Mouse (Mus musculus) kidney, adult 8-10 months (tissue): ENCODE results near the gene Cdnf.

Experiments
- DNase-seq, 2 experiments: peaks; one replicate each; pipeline ENCODE4 v3.0.0; 2022

The Cdnf gene

DNA sequence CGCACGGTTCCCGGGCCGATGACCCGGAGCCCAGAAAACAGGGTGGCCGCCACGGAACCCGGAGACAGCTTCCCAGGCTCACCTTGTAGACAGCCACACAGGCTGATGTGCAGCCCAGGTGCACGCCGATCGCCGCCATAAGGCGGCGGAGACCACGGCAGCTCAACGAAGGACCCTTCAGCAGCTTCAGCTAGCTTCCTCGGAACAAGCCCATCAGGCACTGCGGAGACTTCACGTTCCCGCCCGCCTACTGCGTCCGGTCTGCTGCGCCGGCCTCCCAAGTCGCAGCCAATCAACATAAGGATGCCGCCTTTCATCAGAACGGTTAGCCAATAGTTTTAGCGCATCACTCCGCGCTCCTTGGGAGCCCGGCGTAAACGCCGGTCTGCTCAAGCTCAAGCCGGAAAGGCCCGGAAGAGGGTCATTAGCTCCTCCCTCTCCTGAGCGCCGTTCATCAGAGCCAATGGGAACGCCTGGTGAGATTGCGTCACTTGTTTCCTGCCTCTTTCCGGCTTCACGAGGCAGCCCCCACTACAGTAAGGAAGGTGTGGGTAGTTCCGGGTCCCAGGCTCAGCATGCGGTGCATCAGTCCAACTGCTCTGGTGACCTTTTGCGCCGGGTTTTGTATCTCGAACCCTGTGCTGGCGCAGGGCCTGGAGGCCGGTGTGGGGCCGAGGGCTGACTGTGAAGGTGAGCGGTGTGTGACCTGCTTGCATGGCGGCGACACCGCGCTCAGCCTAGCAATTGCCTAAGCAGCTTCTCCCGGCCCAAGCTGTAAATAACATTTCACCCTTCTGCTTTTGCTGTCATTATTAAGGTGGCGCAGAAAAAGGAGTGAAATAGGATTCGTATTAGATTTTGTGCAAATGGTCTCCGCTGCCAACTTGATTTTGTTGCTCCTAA, at the start of gene Cdnf, which contains the start of the genes Gm45902 and Hspa14:
TSS of gene Cdnf (plus strand) at position 479 of the 903 bp plus-strand sequence.
TSS of gene Gm45902 (minus strand) at position 239 of the 903 bp plus-strand sequence.
TSS of gene Hspa14 (minus strand) at position 263 of the 903 bp plus-strand sequence.
- peak; percentile 98 to 99 for DNase-seq

DNA sequence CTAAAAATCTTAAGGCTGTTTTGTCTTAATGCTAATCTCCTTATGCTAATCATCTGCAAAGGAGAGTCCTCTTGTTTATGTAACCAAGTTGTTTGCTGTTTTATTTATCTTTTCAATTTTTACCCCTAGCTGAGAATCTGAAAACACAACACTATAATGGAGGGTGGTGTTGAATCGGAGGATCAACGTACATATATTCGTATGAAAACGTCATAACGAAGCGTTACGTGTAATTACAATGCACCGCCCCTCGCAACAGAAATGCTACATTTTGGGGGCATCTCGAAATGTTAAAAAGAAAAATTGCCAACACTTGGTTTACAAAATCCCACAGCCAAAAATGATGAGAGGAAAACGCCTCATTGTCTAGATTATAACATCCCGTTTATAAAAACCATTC, 38.9 kb upstream of the Cdnf start:
- DNase-seq, result no peak

DNA sequence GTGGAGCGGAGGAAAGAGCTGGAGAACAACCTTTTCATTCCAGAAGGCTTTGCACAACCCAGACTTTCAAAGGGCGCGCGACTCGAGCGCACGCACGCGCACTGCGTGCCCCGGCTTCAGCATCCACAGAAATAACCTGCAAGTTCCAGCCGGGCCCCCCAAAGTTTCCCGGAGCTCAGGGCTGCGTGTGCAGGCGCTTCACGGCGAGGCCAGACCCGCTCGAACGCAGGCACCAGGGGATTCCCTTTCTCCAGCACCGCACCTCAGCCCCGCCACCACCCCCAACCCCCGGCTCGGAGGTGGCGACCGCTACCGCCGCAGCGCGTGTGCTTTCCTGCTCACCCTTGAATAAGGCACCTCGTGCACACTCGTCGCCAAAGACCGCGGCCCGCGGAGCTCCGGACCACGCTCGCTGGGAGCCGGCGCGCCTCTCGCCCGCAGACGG, 38.4 kb upstream of the Cdnf start:
- DNase-seq, result peak; percentile 48 to 55

DNA sequence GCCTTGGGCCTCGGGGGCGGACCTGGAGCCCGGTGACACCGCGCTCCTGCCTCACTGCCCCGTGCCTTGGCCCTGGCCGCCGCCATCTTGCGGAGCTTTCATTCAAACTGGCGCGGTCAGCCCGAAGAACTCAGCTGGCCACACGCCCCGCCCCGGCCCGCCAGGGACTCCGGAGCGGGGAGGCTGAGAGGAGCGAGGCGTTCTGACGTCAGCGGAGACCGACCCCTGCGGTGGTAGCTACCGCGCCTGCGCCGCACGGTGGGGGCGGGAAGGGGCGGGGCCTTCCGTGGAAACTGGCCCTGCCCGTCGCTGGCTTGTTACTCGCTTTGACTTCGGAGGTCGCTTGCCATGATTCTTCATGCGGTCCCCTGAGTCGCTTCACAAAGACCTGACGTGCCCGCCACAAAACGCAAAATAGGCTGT, 38.0 kb upstream of the Cdnf start, which contains the start of gene Suv39h2:
TSS of gene Suv39h2 (minus strand) at position 171 of the 423 bp plus-strand sequence.
- DNase-seq, result peak; percentile 95 to 96

DNA sequence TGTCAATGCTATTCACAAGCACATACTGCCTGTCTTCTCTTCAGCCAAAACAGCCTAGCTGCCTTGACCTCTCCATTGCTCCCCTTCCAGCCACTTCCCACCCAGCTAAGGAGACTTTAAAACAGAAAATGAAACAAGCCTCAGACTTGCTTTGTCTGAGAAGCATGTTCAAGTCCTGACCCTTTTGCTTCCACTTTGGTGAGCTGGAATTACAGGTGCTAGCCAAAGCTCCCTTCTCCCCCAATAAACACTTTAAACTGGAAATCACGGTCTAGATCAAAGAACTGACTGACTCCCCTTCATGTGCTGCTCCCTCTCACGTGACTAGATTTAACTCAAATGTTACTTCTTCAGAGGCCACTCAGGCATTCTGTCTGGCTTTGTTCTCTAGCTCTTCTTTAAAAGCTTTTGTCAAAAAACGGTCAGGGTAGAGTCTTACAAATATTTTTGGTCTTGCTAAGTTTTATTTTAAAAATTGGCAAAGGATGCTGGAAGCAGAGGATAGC, 37.0 kb upstream of the Cdnf start:
- no peak for DNase-seq

DNA sequence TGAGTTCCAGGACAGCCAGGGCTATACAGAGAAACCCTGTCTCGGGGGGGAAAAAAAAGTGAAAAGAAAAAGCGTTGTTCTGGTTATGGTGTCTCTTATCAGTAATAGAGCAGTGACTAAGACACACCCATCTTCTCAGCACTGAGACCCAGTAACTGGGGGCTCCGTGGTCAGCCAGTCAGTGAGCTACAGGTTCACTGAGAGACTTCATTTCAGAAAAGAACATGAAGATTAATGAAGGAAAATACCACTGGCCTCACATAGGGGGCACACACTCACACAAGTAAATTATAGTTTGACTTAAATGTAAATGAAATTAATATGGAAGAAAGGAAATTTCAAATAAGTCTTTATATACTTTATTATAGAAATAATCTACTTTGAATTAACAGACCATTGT, 32.6 kb upstream of the Cdnf start:
- no peak for DNase-seq

DNA sequence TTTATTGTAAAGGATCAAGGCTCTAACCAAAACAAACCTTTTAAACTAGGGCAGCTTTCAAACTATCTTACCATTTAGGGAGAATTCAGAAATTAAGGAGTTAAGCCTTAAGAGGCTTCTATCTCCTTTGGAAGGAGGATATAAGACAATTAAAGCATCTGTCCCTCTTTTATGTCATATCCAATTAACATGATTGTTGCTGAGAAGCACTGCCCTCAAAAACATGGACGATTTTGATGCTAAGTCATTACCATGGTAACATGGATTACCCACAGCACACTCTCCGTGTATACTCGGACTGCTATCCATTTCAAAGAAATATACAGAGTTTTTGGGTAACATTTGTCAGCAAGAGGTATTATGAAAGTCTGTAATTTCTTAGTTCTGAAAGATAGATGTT, 23.0 kb upstream of the Cdnf start:
- no peak for DNase-seq

DNA sequence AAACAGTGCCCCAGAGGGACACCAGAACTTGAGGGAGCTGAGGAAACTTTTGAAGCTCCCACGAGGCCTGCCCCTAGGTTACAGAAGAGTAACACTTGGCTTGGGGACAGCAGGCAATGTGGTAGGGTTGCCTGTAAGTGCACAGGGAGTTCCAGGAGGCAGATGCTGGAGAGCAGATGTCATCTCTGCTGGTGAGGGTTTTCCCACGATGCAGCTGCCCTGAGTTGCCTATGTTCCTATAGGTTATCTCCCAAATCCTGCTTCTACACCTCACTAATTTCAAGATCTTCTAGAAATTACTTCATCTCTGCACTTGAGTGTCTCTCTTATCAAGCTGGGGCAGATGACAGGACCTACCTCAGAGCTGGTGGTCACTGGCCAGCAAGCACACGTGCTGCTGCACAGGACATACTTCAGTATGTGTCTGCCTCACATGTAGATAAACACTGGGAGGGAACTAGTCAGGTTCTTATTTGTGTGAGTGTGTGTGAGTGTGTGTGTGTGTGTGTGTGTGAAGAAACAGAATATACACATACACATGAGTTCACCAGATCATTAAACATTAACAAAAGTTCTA, 18.9 kb upstream of the Cdnf start:
- DNase-seq, result no peak

DNA sequence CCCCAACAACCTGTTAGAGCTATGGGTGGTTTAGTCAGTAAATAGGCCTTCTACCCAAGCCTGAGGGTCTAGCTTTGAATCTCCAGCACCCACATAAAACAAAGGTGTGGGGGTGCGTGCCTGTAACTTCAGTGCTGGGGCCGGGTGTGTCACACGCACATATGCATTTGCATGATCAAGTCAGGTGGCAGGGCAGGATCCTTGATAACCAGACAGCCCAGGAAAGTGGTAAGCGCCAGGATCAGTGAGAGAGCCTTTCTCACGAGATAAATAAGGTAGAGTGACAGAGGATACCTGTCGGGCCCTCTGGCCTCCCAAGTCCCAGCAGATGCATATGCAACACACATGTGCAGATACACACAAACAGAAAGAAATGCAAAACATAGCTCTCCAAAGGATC, 13.3 kb upstream of the Cdnf start:
- DNase-seq, result no peak

DNA sequence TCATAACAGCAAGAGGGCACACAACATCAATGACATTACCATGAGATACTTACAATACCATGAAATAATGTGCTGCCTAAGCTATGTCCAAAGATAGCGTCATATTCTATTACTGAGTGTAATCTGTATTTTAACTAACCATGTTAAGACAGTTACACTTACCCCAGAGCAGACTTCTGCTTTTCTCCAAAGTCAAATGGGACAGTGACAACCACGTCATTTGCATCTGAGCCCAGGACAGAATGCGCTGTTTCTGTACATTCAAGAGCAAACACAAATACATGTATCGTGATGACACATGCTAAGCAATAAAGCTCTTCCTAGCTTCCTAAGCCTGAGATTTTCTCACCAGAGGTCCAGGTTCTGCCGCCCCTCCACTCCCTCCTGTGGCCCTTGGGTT, 11.9 kb upstream of the Cdnf start:
- DNase-seq, result no peak

DNA sequence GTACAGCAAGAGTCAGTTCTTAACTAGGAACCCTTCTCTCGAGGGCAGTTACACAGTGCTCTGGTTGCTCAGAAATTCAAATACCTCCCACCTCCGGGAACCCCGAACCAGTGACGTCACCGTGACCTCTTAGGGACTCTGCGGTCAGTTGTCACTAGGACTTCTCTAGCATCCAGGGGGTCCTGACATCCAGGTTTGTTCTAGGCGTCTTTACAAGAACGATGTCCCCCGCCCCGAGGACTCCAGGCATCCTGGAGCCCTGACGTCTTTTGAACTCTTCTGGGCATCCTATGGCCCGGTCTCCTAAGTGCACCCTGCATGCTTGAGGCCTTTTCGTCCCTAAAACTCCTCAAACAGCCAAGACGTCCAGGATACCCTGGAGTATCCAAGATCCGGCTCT, 754 bp upstream of the Cdnf start:
- DNase-seq, result peak; percentile 21 to 26

DNA sequence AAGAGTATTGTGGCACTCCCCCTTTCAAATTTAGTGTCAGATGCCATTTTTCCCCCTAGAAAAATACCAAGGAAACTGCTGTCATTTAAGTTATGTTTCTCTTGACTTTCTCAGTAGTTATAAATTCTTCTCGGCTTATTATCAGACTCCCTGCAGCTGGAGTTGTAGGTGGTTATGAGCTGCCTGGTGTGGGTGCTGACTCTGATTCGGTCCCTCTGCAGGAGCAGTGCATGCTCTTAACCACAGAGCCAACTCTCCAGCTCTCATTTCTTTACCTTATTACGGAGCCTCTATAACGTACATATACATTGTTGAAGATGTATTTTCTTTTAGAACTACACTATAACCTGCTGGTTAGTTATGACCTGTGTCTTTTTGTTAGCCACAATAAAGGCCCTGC, 9.7 kb downstream of the Cdnf start:
- no peak for DNase-seq

DNA sequence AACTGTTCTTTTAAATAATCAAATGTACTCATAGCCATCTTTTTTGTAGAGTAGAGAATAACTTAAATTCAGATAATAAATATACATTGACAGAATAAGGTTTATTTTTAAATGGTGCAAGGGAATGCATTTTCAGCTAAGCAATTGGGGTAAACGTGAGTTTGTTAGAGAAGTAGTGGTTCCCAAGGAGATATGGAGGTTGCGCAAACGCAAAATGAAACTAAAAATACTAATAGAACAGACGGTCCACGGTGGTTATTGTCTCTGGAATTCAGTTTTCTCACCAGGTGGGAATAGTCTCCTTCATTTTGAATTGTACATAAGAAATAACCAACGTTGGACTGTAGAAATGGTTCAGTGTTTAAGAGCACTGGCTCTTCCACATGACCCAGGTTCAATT, 13.5 kb downstream of the Cdnf start:
- DNase-seq, result no peak

DNA sequence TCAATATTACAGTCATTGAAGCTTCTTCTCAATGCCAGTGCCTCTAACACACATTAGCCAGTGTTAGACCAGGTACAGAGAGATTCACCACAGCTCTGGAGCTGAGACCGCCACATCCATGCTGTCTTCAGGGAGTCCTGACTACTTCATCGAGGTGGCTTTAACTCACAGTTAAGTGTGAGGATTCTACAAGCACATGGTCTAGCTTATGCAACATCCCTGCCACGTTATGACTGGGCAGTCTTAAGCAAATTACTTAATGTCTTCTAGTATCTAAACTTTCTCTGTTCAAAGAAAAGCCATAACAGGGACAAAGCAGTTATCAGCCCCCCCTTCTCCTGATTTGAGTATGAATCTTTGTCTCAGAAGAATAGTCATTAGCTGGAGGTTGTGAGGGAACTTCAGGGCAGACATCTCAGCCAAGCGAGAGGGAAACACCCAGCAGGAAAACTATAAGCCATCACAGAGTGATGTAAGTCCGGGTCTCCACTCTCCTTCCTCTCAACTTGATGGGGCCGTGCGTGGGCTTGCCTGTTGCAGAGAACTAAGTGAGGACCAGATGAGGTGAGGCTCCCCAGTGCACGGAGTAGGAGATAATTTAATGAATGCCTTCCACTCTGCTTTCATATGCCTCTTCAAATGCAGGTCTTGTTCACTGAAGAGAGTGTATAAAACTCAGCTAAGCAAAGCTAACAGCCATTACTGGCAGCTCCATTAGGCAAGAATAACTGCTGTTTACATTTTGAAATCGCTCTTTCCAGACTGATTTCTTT, 28.7 kb downstream of the Cdnf start:
- DNase-seq, result no peak

DNA sequence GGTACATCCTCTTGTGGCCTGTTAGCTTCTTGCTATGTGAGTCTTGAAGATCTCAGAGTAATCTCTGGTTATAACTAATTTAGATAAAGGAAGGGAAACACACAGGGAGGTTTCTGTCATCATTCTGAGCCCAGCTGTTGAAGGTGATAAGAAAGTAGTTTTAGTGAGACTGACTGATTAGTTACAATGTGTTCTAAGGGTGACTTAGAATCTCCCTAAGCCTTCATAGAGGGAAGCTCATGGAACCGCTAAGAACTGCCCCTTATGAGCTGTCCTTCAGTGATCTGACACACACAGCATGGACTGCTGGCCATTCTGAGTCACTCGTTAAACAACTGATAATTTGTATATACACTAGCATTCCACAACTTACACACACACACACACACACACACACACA, 33.2 kb downstream of the Cdnf start:
- no peak for DNase-seq

DNA sequence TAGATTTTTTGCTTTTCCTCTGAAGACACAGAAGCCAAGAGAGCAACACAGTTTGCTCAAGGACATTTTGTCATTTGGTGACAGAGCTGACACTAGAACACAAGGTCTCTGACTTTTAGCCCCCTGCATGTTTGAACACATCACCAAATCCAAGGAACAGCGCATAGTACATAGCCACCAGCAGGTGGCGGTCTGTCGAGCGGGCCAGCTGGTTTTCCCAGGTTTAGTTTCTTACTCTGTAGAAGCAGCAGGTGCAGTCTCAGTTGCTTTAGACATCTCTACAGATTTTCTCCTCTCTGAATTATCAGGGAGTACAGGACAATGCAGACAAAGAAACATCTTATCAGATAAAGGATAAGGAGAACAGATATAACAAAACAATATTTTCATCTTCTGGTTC, 33.8 kb downstream of the Cdnf start:
- DNase-seq, result peak; percentile 41 to 60

DNA sequence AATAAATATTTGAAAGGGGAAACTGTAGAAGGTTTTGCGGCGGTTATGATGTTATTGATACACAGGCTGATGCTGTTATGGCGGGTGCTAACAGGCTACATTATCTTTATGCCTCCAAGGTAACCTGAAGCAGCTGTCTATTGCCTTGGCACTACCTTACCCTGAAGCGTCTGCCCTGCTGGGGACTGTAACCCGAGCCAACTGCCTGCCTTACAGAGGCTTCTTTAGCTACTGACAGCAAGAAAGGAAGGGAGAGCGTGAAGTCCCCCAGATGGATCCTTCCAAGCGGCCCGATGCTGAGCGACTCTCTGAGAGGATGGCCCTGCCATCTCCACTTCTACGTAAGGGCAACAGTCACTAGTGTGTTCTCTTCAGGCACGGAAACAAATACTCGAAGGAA, 57.4 kb downstream of the Cdnf start, which contains the start of gene Fam107b:
TSS of gene Fam107b (plus strand) at position 303 of the 400 bp plus-strand sequence.
- no peak for DNase-seq

DNA sequence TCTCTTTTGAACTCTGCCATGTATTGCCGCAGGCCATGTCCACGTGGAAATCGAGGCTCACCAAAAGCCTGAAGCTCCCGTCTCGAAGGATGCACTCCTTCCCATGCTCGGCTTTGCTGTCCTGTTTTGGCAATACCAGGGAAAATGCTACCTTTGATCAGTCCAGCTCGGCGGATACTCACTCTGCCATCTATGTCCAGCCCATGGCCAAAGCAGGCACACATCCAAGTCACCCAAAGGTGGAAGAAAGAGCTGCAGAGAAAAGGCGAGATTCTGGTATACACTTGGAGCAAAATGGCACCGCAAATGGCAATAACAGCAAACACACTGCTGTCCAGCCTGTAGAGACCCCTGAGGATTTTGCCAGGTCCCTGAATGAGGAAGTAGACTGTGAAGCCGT, 57.8 kb downstream of the Cdnf start:
- peak in 1 of 2 experiments; percentile 25 for DNase-seq

DNA sequence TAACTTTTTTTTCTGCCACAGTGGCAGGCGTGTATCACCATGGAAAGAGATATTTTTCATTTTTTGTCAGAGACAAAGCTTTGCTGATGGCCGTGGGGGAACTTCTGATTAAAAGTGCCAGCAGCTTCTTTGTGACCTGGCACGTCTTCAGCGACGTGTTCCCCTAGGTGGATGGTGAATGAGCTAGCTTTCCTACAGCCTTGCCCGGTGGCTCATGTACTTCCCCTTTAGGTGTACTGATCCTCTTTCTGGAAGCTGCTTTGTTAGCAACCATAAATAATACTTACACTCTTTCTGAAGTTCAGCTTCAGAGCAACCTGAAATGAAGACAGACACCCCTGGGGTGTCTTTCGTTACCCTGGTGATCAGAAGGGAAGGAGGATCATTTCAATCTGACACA, 61.1 kb downstream of the Cdnf start:
- no peak for DNase-seq

DNA sequence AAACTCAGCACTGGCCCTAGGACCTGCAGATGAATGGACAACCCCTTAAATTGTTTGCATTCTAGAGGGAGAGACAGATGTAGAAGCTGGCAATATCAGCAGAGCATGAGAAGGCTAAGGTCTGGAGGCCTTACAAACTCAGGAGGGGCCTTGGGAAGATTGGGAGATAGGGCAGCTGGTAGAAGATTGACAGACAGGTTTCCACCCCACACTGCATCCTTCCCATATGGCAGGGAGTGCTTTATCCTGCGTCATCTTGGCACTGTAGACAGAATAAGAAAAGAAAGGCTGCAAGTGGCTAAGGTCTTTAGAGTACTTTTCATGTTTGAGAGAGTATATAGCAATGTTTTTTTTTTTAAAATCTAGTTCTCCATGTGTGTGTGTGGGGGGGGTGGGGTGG, 62.3 kb downstream of the Cdnf start:
- DNase-seq, result no peak
